ENCODE assay signal across 8 mouse cellular contexts in genomic region chr9:75521788-75522187, GRCm38 (mm10).
DNase-seq lines count a peak whose midpoint lies in the region.

No protein-coding gene starts in this region.

- peak; percentile 74 for DNase-seq in cerebellum, postnatal 10 days
- no peak for DNase-seq in cerebellum, adult 11 months
- peak; percentile 21 for DNase-seq in ovary, postnatal 36 days (ENCODE audit: low spot score)
- DNase-seq in ovary, adult 18-20 months (ENCODE audit: low spot score) = no peak
- DNase-seq in embryo, embryonic 9.5 days (ENCODE audit: extremely low spot score) = peak; percentile 44
- peak; percentile 46 for DNase-seq in kidney, adult 18-20 months
- peak; percentile 82 for DNase-seq in lung, postnatal 25 days (ENCODE audit: low spot score)
- peak; percentile 89 for DNase-seq in splenic B cell, adult 2 months (ENCODE audit: low read depth, low spot score)

- H3K27me3 ChIP-seq in splenic B cell, adult 2 months (ENCODE audit: control insufficient read depth, insufficient read depth, low read length, poor library complexity, severe bottlenecking) = no peaks in the 10 kb centered on the region

- H3K36me3 ChIP-seq in splenic B cell, adult 2 months (ENCODE audit: control insufficient read depth, insufficient read depth, low read length, poor library complexity, severe bottlenecking) = peaks cover 7% of the 10 kb centered on the region; the same call in 1 of the 2 replicates

Comparison
In these comparisons a context has a peak if more than half of its experiments do, and no peak if none do; other contexts are left out.
1. DNase-seq: peak in cerebellum, postnatal 10 days (2 of 2), ovary, postnatal 36 days (single experiment), embryo, embryonic 9.5 days (single experiment), kidney, adult 18-20 months (single experiment), lung, postnatal 25 days (single experiment) and splenic B cell, adult 2 months (single experiment); none in cerebellum, adult 11 months (single experiment) and ovary, adult 18-20 months (single experiment).